Mouse (Mus musculus) erythroblast, embryonic 14.5 days (primary cell): ENCODE measurements around the gene Ttc39b.

Experiments
- GATA1 ChIP-seq: IDR thresholded peaks from 2 replicates; pipeline ENCODE4 v1.6.1; 2012; ENCODE audit warnings: low read length, inconsistent platforms, mixed read lengths
- TAL1 ChIP-seq: IDR thresholded peaks from 3 replicates; pipeline ENCODE4 v1.6.1; 2012; ENCODE audit warnings: low read length, inconsistent platforms, mixed read lengths

DNA sequence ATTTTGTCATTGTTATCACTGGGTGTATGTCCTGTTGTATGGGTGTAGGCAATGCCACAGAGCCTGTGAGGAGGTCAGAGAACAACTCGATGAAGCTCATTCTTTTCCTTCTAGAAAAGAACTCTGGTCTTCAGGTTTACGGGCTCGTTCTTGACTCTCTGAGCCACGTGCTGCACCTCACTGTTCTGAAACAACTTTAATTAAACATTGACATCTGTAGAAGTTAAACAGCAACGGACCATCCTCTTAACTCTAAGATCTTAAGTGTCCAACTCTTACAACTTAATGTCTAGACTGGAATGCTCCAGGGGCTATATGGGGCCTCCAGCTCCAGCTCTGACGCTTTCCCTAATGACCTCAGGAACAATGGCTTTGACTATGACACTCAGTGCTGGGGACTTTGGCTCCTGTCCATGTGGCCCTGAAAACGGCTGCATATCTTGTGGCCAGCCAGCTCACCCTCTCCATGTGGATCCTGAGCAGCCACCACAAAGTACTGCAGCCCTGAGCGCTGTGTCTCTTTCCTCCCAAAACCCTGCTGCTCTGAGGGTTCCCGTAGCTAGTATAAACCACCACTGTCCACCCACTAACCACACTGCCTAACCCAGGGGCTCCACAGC, 95.3 kb downstream of the Ttc39b start:
- no peak for TF ChIP-seq TAL1
- TF ChIP-seq GATA1: no peak
